Mouse (Mus musculus) Muller cell, postnatal 12 days (primary cell): ENCODE results near the gene Tbck.

Experiments
- DNase-seq: peaks from one replicate; pipeline ENCODE4 v3.0.0-alpha.2; 2015; ENCODE audit errors: inconsistent ontology term

Gene Tbck

DNA sequence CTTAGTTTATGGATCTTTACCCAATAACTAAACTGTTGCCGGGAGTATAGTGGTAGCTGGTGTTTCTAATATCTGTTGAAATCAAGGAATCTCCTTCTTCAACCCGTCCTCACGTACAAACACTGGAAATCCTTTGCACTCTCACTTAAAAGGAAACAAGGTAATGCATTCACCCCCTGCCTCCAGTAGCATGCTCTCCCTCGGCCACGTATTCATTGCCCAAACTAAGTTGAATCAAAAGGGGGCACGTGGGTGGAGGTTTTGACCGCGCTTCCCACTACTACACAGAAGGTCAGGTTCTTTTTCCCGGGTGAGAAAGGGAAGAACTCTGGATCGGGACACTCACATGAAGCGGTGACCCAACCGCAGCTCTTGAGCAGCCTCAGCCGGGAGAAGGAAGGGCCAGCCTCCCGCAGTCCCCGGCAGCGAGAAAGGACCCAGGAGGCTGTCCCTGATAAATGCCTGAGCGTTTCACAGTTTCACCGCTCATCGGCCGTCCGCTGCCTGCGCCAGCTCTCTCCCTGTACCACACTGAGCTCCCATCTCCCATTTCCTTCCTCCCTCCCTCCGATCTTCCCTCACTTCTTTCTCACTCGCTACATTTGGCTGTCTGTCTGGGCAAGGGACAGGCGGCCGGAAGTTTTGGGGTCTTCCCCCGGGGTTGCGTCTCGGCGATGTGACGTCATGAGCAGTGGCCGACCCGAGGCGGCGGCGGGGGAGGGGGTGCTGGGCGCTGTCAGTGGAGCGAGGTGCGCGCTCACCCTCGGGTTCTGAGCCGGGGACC, at the start of gene Tbck:
Gene Tbck, plus strand, starts transcription at position 698 of the 784 bp plus-strand sequence.
- peak; percentile 97 for DNase-seq

DNA sequence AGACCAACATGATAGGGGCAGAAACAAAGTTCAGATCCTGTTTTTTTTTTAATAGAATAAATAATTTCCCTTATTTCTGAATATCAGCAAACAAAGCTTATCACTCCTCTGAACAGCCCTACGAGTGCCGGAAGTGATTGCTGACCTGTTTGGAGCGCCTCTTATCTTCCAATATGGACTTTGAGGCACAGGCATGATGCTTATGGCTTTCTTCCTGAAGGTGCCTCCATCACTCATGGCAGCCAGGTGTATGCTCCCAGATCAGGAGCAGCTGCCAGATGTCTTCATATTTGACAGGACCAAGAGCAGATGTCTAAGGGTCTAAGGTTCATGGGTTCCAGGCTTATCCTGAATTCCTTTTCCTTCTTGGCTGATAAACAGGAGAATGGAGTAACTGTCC, 46.9 kb upstream of the Tbck start:
- DNase-seq: no peak

DNA sequence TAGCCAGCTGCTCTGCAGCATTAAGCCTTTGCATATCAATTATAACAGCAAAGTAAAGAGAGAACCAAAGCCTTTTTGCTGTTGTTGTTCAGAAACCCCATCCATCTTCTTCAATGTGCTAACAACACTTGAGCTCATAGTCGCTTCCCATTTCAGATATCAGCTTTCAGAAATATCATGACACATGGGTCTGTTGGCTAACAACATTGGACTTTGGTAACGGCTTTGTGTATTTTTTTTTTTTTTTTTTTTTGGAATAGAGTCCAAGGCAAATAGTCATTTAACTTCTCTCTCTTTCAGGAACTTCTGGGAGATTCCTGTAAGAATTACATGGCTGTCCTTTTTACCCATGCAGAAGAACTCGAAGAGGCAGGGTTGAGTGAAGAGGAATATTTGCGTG, 39.9 kb upstream of the Tbck start:
- DNase-seq: no peak

DNA sequence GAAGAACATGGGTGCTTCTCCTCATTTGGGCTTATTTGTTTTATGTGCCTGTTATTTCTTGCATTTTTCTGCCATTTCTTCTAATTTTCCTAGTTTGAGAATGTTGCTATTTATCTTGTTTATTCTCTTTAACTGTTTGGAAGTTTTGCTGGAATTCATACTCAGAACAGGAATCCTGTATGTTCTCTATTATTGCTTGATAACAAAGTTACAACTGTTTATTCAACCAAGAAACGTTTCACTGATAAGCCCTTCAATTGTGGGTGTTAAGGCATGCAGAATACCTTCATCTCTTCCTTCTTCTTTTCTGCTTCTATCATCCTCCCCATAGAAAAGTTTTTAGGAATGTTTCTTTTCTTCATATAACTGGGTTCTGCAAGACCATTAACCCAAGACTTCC, 37.1 kb upstream of the Tbck start:
- no peak for DNase-seq

DNA sequence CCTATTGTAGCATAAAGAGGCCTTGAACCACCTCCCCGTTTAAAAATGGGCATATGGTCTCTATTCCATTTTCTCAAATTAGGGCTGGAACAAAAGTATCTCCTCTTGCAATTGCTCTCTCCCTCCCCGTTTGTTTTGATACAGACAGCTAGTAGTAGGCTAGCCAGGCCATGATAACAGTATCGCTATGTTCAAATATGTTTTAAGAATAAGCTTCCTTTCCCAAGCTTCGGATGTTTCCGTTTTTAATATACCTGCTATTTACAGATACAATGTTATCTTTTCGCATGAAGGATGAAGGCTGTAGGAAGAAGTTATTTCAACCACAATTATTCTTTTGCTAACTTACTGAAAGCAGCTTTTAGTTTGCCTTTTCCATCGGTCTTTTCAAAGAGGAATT, 34.6 kb upstream of the Tbck start:
- DNase-seq: no peak

DNA sequence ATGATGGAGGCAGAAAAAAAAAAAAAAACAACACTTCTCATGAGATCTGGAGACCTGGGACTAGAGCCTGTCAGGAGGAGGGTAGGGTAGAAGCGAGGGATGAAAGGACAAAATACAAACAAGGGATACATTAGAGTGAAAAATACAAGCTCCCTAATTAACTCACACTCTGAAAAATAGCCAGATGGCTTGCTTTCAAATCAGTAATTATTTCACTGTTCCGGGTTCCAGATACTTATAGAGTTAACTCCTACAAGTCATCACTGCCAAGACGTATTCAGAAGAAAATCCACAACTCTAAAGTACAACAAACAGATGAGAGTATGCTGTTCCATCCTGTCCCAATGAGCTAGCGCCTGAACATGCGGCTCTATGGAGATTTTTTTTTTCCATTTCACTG, 33.8 kb upstream of the Tbck start:
- DNase-seq: no peak

DNA sequence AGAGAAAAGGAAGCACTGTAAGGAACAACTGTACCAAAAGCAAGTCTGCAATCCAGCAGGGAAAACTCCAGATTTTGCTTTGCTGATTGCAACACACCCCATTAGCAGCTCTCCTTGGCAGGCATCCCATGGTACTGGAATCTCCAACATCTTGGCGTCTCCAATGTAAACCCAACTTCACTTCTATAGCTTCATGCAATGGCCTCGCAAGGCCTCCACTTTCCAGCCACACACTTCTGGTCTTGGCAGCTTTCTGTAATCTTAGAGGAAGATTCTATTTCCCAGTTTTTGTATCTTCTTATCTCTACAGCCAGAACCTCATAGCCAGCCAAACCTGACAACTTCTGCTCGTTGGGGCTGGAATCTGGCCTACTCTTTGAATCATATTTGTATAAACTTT, 32.2 kb upstream of the Tbck start:
- no peak for DNase-seq

DNA sequence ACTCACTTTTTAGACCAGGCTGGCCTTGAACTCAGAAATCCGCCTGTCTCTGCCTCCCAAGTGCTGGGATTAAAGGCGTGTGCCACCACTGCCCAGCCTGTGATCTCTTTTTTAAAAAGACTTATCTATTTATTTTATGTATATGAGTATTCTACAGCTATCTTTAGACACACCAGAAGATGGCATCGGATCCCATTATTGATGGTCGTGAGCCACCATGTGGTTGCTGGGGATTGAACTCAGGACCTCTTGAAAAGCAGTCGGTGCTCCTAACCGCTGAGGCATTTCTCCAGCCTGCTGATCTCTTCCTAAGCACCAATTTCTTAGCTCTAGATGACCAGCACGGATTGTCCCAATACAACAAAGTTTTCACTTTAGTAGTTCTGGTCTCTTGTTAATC, 30.0 kb upstream of the Tbck start:
- DNase-seq: no peak

DNA sequence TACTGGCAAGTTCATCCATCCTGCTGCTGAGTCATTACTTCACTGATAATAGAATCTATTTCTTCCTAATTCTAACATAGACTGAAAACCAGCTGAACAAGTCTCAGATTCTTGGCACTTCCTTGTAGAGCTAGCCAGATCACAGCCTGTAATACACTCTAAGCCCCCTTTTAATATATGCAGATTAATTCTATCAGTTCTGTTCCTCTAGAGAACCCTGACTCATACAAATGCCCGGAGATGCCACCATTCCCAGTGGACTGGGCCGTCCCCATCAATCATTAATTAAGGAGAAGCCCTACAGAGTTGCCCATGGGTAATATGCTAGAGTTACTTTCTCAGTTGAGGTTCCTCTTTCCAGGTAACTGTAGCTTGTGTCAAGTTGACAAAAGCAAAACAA, 28.0 kb upstream of the Tbck start:
- no peak for DNase-seq

DNA sequence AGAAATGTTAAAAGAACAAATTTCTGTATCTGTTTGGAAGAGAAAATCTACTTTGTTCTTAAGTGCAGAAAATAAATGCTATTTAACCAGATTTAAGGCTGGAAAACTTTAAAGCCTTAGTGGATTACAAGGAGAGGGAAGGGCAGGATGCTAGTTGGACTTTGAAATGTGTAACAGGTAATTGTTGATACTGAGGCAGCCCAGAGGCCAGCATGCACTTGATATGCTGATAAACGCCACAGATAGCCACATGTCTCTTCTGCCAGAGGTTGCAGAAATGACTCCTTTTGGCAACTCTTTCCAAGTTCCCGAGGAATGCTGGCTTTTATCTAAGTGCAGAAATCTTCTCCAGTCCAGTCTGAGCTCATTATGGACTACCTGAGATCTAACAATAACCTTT, 6.5 kb upstream of the Tbck start:
- DNase-seq: no peak

DNA sequence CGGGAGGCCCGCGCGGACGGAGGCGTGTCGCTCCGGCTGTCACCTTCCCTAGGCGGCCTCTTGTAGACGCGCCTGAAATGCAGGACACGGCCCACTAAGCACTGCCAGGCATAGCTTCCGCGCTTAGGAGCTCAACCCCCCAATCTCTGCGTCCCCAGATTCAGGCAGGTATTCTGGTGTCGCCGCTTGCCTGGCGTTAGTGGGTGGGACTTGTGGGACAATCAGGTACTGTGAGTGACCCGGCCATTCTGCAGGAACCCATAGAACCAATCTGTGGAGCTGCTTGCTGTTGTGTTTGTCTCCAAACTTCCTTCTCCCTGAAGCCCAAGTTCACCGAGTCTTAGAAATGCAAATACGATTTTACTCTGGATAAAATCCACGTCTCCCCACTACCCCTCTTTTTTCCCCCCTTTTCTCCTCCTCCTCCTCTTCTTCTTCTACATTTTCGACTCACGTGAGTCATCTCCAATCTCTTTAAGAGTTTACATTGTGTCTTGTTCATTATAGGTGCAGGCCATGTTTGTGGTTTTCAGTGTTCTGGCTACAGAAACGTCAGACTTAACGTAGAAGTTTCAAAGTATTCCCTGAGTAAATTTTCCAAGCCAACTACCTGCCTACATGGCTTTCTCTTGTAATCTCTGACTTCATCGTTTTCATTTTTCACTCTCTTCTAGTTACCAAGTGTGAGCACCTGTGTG, 436 bp downstream of the Tbck start, which contains the start of gene Aimp1:
Gene Aimp1, minus strand, starts transcription at position 140 of the 698 bp plus-strand sequence.
- DNase-seq: peak; percentile 8

DNA sequence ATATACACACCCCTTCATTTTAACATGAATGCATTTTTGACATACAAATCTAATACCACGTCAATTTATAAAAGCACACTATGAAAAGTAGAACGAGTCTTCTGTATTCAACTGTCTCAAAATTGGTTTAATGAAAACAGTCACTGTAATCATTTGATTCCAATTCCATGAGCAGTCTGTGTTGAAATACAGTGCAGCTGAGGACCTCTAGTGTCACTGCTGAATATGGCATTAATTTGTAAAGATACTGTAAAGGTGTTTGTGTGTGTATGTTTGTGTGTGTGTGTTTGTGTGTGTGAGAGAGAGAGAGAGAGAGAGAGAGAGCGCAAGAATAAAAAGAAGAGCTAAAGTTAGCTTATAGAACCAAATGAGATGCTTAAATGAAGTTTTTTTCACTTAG, 17.4 kb downstream of the Tbck start:
- DNase-seq: peak; percentile 32

DNA sequence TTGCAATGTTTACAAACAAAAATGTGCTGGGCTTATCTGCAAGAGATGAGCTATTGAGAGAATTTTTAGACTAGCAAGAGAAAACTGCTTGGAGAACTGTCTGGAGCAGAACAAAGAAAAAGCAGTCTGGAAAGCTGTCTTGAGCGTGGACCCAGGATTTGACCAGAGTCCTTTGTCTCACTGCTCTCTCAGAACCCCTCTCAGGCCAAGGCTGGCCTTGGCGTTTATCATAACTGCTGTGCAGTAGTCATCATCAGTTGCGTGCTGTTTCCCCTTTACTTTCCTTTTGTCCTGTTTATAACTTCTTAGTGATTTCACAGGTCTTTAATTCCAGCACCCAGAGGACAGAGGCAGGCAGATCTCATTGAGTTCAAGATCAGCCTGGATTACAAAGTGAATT, 20.3 kb downstream of the Tbck start:
- no peak for DNase-seq

DNA sequence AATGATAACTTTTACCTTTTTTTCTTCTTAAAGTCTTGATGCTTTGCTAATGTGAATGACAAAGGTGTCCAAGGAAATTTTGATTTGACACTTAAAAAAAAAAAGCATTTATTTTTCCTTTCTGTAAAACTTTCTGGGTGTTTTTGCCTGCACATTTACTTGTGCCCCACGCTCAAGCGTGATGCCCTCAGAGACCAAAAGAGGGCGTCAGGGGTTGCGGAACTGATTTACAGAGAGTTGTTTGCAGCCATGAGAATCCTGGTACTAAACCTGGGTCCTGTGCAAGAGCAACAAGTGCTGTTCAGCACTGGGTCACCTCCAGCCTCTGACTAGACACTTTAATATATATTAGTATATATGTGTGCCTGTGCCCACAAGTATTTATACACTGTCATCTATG, 23.0 kb downstream of the Tbck start:
- DNase-seq: no peak

DNA sequence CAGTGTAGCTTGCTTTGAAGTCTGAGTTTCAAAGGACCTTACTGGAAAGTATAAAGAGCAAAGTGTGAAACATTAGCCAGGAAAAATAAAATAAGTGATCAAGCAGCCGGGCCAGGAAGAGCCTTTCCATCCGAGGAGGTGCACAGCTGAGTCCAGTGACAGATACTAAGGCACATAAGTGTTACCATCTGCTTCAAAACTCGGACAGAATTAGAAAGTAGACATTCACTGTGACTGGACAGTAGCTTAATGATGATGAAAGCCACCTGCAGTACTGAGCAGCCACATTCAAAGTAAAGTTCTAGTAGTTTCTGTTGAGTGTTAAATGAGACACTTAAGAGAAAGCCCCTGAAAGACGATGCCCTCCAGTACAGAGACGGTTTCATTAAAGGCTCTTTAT, 30.0 kb downstream of the Tbck start:
- no peak for DNase-seq

DNA sequence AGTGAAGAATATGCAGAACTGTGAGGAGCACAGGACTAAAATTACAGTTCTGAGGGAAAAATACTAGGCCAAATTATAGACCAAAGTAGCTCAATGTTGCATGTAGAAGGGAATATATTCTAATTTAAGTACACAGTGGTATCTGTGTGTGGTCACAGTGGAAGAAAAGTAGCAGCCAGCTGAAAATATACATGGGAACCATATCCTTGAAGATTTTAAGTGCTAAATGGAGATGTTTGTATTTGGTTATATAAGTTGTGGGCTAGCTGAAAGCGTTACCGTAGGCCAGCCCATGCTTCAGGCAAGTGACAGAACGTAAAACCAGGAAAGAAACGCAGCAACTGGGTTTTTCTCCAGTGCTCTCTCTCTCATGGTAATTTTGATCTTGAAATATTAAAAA, 33.4 kb downstream of the Tbck start:
- no peak for DNase-seq

DNA sequence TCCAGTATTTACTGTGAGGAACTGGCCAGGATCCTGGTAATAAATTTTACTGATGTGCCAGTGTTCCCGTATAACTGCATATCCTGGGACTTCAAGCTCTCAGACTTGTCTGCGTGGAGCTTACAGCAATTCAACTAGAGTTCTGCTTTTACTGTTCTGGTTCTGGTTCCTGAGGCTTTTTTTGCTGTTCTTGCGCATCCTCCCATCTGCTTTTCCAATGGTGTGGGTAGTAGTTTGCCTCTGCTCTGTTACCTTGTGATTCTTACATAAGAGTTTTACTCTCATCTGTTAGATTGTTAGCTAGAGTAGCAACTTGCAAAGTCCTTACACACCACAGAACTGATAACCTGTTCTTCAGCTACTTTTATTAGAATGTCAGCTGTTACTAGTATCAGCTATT, 40.4 kb downstream of the Tbck start:
- no peak for DNase-seq

DNA sequence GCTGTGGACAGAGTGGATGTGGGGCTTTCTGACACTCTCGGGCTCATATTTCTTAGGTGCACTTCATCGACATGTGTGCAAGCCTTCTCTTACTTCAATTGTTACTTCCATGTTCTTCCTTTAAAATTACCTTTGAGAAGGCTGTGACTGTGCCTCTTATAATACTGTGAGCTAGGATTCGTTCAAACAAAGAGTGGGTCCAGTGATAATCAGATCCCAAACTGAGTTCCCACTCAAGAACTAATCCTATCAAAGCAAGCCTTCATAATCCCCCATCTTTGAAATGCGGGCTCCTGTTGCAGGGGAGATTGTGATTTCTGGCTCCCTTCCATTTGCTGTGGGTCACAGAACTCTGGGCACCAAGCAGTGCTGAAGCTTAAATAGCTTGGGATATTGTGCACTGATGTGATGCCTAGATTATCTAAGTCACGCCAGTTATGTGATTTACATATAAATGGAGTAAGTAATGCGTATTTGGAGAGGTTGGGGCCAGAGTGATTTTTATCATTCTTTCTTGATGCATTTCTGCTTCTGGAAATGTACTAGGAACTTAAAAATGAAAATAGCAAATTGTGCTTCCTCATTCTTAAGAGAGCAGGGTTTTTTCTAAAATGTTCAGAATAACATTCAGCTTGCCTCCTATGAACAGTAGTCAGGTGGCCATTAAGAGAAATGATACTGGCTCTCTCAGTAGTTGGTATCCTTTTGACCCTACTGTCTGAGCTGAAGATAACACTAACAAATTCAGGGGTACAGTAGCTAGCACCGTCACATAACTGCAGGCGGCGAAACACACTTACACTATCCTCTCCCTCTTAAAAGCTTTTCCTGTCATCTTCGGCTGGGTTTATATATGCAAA, 60.6 kb downstream of the Tbck start:
- no peak for DNase-seq

DNA sequence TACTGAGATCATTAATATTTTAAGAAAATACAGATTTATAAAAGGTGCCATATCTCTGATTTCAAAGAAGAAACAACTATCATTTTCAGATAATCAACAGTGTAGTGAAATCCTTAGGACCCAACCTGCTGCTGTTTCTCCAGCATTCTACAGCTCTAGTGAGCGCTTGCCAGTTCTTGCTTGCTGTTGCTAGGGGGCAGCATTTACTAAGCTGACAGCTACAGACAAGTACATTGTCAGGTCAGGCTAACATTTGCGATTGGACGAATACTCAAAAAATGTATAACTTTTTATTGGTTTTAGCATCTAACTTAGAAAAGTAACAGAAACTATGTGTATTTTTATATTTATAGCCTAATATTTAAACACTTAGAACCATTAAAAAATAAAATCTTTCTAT, 63.1 kb downstream of the Tbck start:
- DNase-seq: peak; percentile 36

DNA sequence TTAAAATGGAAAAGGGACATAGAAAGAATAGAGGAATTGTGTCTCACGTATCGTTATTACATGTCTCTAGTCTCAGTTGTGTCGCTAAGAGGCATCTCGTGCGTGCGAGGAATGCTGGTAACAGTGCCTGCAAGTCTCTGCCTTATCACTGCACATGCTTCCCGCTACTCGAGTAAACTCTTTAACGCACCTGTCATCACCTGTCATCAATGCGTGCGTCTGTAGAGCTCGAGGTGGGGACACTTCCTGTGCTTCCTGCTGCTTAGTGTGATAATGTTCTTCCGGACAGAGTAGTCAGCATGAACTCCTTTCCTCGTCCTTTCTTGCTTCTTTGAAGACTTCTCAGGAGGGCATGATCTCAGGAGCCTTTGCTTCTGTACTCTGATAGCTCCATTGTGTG, 63.8 kb downstream of the Tbck start:
- no peak for DNase-seq

DNA sequence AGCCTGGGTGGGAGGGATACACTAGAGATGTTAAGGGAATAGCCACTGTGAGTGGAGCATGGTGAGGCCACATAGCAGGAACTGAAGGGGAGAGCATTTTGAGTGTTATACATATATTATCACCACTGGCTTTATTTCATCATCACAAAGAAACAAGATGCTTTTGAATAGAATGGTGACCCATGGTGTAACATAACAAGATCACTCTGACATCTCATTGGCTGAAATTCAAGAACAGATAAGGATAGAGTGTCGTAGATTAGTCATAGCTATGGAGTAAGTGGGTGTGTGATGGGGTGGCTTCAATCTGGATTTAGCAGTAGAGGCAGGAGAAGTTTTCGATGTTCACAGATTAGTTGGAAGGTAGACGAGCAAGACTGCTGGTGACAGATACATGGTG, 64.8 kb downstream of the Tbck start:
- no peak for DNase-seq

DNA sequence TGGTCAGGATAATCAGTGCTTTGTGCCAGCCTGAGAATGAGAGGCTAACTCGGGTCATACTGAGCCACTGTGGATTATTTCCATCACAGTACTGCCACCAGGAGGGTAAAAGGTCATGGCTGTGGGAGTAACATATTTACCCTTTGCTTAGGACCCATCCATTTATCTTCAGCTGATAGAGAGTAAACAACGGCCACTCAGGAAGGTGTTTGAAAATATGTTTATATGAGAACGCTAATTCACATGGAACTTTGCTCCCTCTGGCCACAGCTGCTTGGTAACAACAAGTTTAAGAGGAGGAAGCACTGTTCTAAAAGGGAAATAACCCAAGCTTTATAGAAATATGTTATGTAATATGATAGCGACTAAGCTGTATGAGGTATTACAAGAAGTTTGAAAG, 68.8 kb downstream of the Tbck start:
- DNase-seq: no peak

DNA sequence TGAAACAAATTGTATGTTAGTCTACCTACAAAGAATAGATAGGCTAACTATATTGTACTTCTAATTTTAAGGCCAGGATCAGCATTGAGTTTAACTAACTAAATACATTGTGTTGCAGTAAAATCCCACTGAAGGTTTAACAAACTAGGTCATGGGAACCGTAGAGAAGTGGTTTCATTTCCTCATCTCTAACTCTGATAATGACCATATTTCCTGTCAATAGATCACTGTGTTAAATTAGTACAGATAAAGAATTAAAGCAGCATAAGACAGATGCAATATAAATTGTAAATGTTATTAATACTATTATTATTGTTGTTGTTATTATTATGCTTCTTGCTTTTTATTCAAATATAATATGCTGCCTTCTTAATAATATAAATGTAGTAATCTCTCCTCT, 72.3 kb downstream of the Tbck start:
- DNase-seq: no peak
